In genomic region chr11:60046058-60046735, GRCm38 (mm10) we compare ENCODE assay signal across 8 mouse cellular contexts. TPM values are rescaled to one million over a fixed set of nuclear protein-coding genes. Genes with fewer than 3 reads are reported as not detected.
DNase-seq lines count a peak whose midpoint lies in the region; ATAC-seq and TF ChIP-seq lines count a peak whose summit lies in the region.

TSS of gene Pemt (minus strand) at chr11:60046489.

- intact Hi-C loops in heart, postnatal 36 days (cut with DNase I): no loop called here

- peak within 1 kb of the TSS; percentile 87 for H3K9ac ChIP-seq in forebrain, embryonic 16.5 days (replicated peaks; ENCODE audit: low read depth, low read length)
- peak within 1 kb of the TSS; percentile 36 for H3K9ac ChIP-seq in lung, embryonic 14.5 days

- peak; percentile 92 for ATAC-seq in G1E (ENCODE audit: extremely low read depth, insufficient number of reproducible peaks, low FRiP score, poor library complexity, severe bottlenecking)
- ATAC-seq in forebrain, embryonic 16.5 days: peak; percentile 99
- ATAC-seq in lung, embryonic 14.5 days (ENCODE audit: insufficient read depth): peak; percentile 99

- peaks cover 14% of the 10 kb centered on the region for H3K27me3 ChIP-seq in G1E (ENCODE audit: insufficient read depth, low read length)
- H3K27me3 ChIP-seq in forebrain, embryonic 16.5 days (replicated peaks; ENCODE audit: control insufficient read depth, insufficient read depth, low read length): no peaks in the 10 kb centered on the region
- H3K27me3 ChIP-seq in lung, embryonic 14.5 days (ENCODE audit: insufficient read depth, low read length): no peaks in the 10 kb centered on the region
- H3K27me3 ChIP-seq in thymus, adult 2 months (ENCODE audit: control insufficient read depth, insufficient read depth, low read length): no peaks in the 10 kb centered on the region

- under 1% methylated on average over 44 of the region's 44 CpGs for WGBS in forebrain, embryonic 16.5 days
- under 1% methylated on average over 44 of the region's 44 CpGs for WGBS in lung, embryonic 14.5 days
- under 1% methylated on average over 44 of the region's 44 CpGs for WGBS in olfactory bulb, adult 2 months
- WGBS in thymus, adult 2 months: under 1% methylated on average over 44 of the region's 44 CpGs

- TF ChIP-seq CTCF in G1E (IDR thresholded peaks at IDR 0.05; ENCODE audit: low read depth, low read length): peak; percentile 46
- TF ChIP-seq CTCF in layer of hippocampus, adult 2 months (conservative IDR thresholded peaks at IDR 0.05): peak; percentile 87
- TF ChIP-seq CTCF in lung, embryonic 14.5 days (IDR thresholded peaks at IDR 0.05; ENCODE audit: low read depth): peak; percentile 75
- no peak for TF ChIP-seq CTCF in olfactory bulb, adult 2 months (IDR thresholded peaks at IDR 0.05; ENCODE audit: insufficient read depth, low read depth, low read length)
- TF ChIP-seq CTCF in thymus, adult 2 months (IDR thresholded peaks at IDR 0.05; ENCODE audit: borderline replicate concordance, control insufficient read depth, extremely low read depth, insufficient read depth, low read length, poor library complexity): no peak

- peak; percentile 65 for TF ChIP-seq POLR2A in olfactory bulb, adult 2 months (IDR thresholded peaks at IDR 0.05; ENCODE audit: insufficient read depth, low read depth, low read length)
- no peak for TF ChIP-seq POLR2A in thymus, adult 2 months (IDR thresholded peaks at IDR 0.05; ENCODE audit: control insufficient read depth, extremely low read depth, insufficient read depth, low read length, poor library complexity)

- H3K9me3 ChIP-seq in G1E (replicated peaks): no peaks in the 10 kb centered on the region
- no peaks in the 10 kb centered on the region for H3K9me3 ChIP-seq in forebrain, embryonic 16.5 days (ENCODE audit: control insufficient read depth, low read length)
- H3K9me3 ChIP-seq in lung, embryonic 14.5 days (ENCODE audit: low read depth, low read length): no peaks in the 10 kb centered on the region

- peak within 1 kb of the TSS; percentile 55 for H3K4me2 ChIP-seq in forebrain, embryonic 16.5 days (ENCODE audit: low read length)
- H3K4me2 ChIP-seq in lung, embryonic 14.5 days: peak within 1 kb of the TSS; percentile 59

- no peaks in the 10 kb centered on the region for H3K36me3 ChIP-seq in G1E (replicated peaks)
- no peaks in the 10 kb centered on the region for H3K36me3 ChIP-seq in forebrain, embryonic 16.5 days (ENCODE audit: control insufficient read depth, insufficient read depth)
- no peaks in the 10 kb centered on the region for H3K36me3 ChIP-seq in lung, embryonic 14.5 days (ENCODE audit: insufficient read depth)
- no peaks in the 10 kb centered on the region for H3K36me3 ChIP-seq in thymus, adult 2 months (ENCODE audit: control insufficient read depth, insufficient read depth, low read length)

- H3K4me3 ChIP-seq in G1E (ENCODE audit: low read depth, low read length): peak within 1 kb of the TSS; percentile 73
- peak within 1 kb of the TSS; percentile 83 for H3K4me3 ChIP-seq in forebrain, embryonic 16.5 days (replicated peaks; ENCODE audit: low read length)
- H3K4me3 ChIP-seq in layer of hippocampus, adult 2 months: peak within 1 kb of the TSS; percentile 90
- peak within 1 kb of the TSS; percentile 47 for H3K4me3 ChIP-seq in lung, embryonic 14.5 days (ENCODE audit: low read depth, low read length)
- H3K4me3 ChIP-seq in olfactory bulb, adult 2 months (ENCODE audit: insufficient read depth, low read depth, low read length): peak within 1 kb of the TSS; percentile 57
- H3K4me3 ChIP-seq in thymus, adult 2 months (ENCODE audit: control insufficient read depth, insufficient read depth, low read length): peak within 1 kb of the TSS; percentile 75

- peak; percentile 87 for DNase-seq in G1E (ENCODE audit: low spot score)
- peak; percentile 95 for DNase-seq in cerebellum, adult 18-20 months
- DNase-seq in heart, postnatal 36 days: peak; percentile 91 to 95
- peak; percentile 96 to 97 for DNase-seq in layer of hippocampus, adult 2 months (ENCODE audit: low spot score in 2 of 2)
- peak; percentile 99 for DNase-seq in lung, embryonic 14.5 days
- DNase-seq in thymus, adult 2 months: peak; percentile 96

- H3K27ac ChIP-seq in forebrain, embryonic 16.5 days (ENCODE audit: low read length): peak within 1 kb of the TSS; percentile 96
- peak within 1 kb of the TSS; percentile 93 for H3K27ac ChIP-seq in layer of hippocampus, adult 2 months
- H3K27ac ChIP-seq in lung, embryonic 14.5 days (ENCODE audit: low read depth): peak within 1 kb of the TSS; percentile 81
- H3K27ac ChIP-seq in olfactory bulb, adult 2 months (ENCODE audit: insufficient read depth, low read depth, low read length): 0 out of 2 replicates have a peak within 1 kb of the TSS, but pooled peaks have one; percentile 22
- peak within 1 kb of the TSS; percentile 86 for H3K27ac ChIP-seq in thymus, adult 2 months (ENCODE audit: control insufficient read depth, insufficient read depth, low read length)

- H3K4me1 ChIP-seq in G1E (ENCODE audit: insufficient read depth, low read depth, low read length): peaks cover 22% of the 10 kb centered on the region
- peaks cover 4% of the 10 kb centered on the region for H3K4me1 ChIP-seq in forebrain, embryonic 16.5 days (replicated peaks; ENCODE audit: control insufficient read depth, insufficient read depth, low read length)
- no peaks in the 10 kb centered on the region for H3K4me1 ChIP-seq in lung, embryonic 14.5 days (ENCODE audit: insufficient read depth)
- no peaks in the 10 kb centered on the region for H3K4me1 ChIP-seq in olfactory bulb, adult 2 months (ENCODE audit: control insufficient read depth, insufficient read depth, low read length)
- H3K4me1 ChIP-seq in thymus, adult 2 months (replicated peaks; ENCODE audit: control insufficient read depth, insufficient read depth, low read length): peaks cover 6% of the 10 kb centered on the region

RNA-seq across cellular contexts. Expression of gene Pemt, which starts in this region (rescaled TPM):
- total RNA-seq in G1E (2014; fragmentation: Nextera tagmentation) (2.8 and 7.9 TPM in 2 replicates), G1E (2017) (3.0 and 3.8 TPM in 2 replicates)
- polyA plus RNA-seq in G1E (2012): 1.9 and 6.5 TPM in 2 replicates
- 4.4 and 7.9 TPM in 2 replicates for polyA plus RNA-seq in forebrain, embryonic 16.5 days (2015; fragmentation: Nextera tagmentation; extraction: Ambion mirVana)
- 1 to 10 TPM; 2.5 to 4.0 TPM for total RNA-seq in heart, postnatal 36 days (2021)
- total RNA-seq in layer of hippocampus, adult 2 months (2021): 1 to 10 TPM; 3.8 to 7.9 TPM
- 8.8 and 9.7 TPM in 2 replicates for polyA plus RNA-seq in lung, embryonic 14.5 days (2014; fragmentation: Nextera tagmentation; extraction: Ambion mirVana)
- not detected in 2 replicates for polyA plus RNA-seq in olfactory bulb, adult 2 months (2012; ENCODE audit: insufficient read depth, insufficient read length, low replicate concordance, missing spikeins)
- 10.6 and 10.7 TPM in 2 replicates for polyA plus RNA-seq in thymus, adult 2 months (2012; rRNA removed)

Comparison
In these comparisons a context has a peak if more than half of its experiments do, and no peak if none do; other contexts are left out.
1. Peak in every context shown above with its lines: DNase-seq, ATAC-seq, H3K4me3 ChIP-seq and H3K27ac ChIP-seq.
2. CTCF ChIP-seq: peak in G1E (single experiment), layer of hippocampus, adult 2 months (single experiment) and lung, embryonic 14.5 days (single experiment); none in olfactory bulb, adult 2 months (single experiment) and thymus, adult 2 months (single experiment).
3. H3K27ac ChIP-seq: peak in every context shown above with its lines; median percentile 96 in forebrain, embryonic 16.5 days; 93 in layer of hippocampus, adult 2 months; 86 in thymus, adult 2 months; 81 in lung, embryonic 14.5 days; 22 in olfactory bulb, adult 2 months.